Mouse (Mus musculus): ENCODE data around the gene Mmp9. TPM values are rescaled to one million over a fixed set of nuclear protein-coding genes. Genes with fewer than 3 reads are reported as not detected.
A peak's percentile ranks its signal among the peaks of the same experiment; 100 is the strongest.

Gene Mmp9
- 13.8 and 22.2 TPM in 2 replicates for polyA plus RNA-seq (2014; fragmentation: Nextera tagmentation; extraction: Ambion mirVana)

DNA sequence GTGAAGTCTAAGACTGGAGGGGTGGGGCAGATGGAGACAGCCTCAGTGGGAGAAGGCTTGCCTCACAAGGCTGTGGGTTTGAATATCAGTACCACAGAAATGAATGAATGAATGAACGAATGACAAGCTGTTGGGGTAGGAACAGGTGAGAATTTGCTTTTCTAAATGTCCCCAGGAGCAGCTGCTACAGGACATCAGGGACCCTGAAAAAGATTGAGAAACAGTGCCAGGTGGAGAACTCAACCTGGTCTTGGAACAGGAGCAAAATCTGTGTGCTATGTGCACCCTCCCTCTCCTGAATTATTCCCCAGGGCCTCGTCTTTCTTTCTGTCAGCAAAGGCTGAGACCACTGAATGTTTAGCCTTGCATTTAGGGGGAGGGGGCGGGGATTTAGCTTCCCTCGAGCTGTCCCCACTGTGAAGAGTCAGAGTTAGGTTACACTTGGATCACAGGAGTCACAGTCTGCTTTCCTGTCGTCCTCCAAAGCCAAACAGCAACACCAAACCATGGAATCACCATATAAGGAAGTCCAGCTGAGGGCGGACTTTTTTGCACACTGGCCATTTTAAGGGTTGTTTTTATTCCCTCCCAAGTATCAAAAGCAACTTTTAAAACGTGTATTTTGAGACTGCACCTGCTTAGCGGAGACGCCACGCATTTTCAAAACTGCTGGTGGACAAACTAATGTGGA, at the start of gene Mmp9:
Gene Mmp9 (plus strand): TSS at position 641 of the 691 bp plus-strand sequence.
- Histone ChIP-seq H3K36me3 (ENCODE audit: control insufficient read depth, insufficient read depth, low read length) (no peaks in the 10 kb centered on the region), H3K4me1 (ENCODE audit: control insufficient read depth, insufficient read depth, low read length) (peaks cover 21% of the 10 kb centered on the region), H3K4me2 (ENCODE audit: low read depth, low read length) (no peak within 1 kb of the TSS; the same call in 1 of the 2 replicates), H3K27me3 (ENCODE audit: control insufficient read depth, insufficient read depth, low read length) (no peaks in the 10 kb centered on the region), H3K4me3 (ENCODE audit: low read depth, low read length) (no peak within 1 kb of the TSS), H3K9ac (replicated peaks; ENCODE audit: low read depth, low read length) (no peak within 1 kb of the TSS), H3K27ac (ENCODE audit: low read depth, low read length) (peak within 1 kb of the TSS; percentile 87), H3K9me3 (ENCODE audit: control insufficient read depth, low read length) (no peaks in the 10 kb centered on the region)
- no peak for ATAC-seq (ENCODE audit: low read depth)
- 29% methylated on average over 10 of the region's 10 CpGs for WGBS

DNA sequence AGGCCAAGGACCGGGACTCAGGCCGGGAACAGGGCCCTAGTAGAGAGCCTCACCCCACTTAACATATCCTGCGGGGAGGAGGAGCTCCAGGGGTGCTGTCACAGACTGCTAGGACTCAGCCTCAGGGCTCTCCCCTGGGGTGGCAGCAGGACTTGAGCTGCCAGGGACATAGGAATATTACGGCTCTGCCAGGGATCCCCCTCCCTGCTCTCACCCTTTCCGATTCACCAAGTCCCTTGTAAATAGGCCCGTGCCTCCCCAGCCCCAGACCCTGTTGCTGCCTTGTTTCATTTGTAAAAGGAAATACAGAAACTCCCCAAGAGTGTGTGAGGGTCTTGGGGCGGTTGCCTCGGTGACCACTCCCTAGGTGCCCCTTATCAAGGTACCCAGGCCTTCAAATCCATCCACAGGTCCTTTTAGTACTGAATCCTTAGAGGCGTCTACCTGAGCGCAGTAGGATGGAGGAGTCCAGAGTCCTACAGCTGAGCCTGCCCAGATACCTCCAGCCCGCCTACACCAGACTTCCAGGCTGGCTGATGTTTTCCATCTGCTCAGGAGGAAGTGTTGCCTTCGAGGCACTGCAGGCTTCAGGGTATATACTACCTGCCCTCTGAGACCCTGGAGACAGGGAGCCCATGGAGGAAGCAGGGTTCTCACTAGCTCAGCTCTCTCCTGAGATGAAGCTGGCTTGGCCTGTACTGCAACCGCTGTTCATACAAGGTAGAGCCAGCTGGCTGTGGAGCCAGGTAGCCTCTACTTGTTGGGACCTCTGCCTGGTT, 49.3 kb upstream of the Mmp9 start:
- Histone ChIP-seq H3K4me1 (ENCODE audit: control insufficient read depth, insufficient read depth, low read length) (no peaks in the 10 kb centered on the region), H3K36me3 (ENCODE audit: control insufficient read depth, insufficient read depth, low read length) (peaks cover 91% of the 10 kb centered on the region), H3K27ac (ENCODE audit: low read depth, low read length) (no peak overlapping the region), H3K9me3 (ENCODE audit: control insufficient read depth, low read length) (no peaks in the 10 kb centered on the region), H3K27me3 (ENCODE audit: control insufficient read depth, insufficient read depth, low read length) (no peaks in the 10 kb centered on the region), H3K9ac (replicated peaks; ENCODE audit: low read depth, low read length) (no peak overlapping the region), H3K4me3 (ENCODE audit: low read depth, low read length) (no peak overlapping the region), H3K4me2 (ENCODE audit: low read depth, low read length) (no peak overlapping the region)
- 89% methylated on average over 13 of the region's 13 CpGs for WGBS
- ATAC-seq (ENCODE audit: low read depth), result no peak

DNA sequence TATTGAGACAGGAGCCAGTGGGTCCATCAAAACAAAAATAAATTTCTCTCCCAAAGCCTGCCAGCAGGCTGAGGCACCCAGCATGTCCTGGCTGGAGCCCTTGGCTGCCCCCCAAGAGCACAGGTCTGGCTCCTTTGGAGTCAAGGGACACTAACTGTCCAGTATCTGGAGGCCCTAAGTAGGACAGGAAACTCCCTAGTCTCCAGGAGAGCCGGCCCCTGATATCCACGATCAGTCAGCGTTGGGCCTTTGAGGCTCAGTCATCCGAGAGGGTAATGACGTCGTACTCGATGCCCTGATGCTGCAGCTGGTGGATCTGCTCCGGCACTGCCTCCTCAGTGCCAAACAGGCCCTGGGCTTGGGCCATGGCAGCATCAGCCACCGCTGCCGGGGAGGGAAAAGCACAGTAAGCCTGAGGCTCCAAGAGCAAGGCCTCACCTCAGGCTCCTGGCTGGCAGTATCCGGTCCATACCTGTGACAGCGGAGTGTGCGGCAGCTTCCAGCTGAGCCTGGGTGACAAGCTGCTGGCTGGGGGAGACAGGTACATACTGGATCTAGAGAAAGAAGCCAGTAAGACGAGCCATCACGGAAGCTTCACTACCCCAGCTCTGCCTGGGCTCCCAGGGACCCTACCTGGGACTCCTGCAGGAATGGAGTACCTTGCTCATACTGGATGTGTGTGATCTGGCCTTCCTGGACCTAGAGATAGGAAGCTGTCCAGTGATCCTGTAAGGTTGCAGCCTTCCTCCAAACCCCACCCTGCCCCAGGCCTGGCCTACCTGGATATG, 48.5 kb upstream of the Mmp9 start:
- Histone ChIP-seq H3K27ac (ENCODE audit: low read depth, low read length) (no peak overlapping the region), H3K9me3 (ENCODE audit: control insufficient read depth, low read length) (no peaks in the 10 kb centered on the region), H3K36me3 (ENCODE audit: control insufficient read depth, insufficient read depth, low read length) (peaks cover 90% of the 10 kb centered on the region), H3K27me3 (ENCODE audit: control insufficient read depth, insufficient read depth, low read length) (no peaks in the 10 kb centered on the region), H3K4me1 (ENCODE audit: control insufficient read depth, insufficient read depth, low read length) (no peaks in the 10 kb centered on the region), H3K4me2 (ENCODE audit: low read depth, low read length) (no peak overlapping the region), H3K4me3 (ENCODE audit: low read depth, low read length) (no peak overlapping the region), H3K9ac (replicated peaks; ENCODE audit: low read depth, low read length) (no peak overlapping the region)
- 80% methylated on average over 15 of the region's 15 CpGs for WGBS
- ATAC-seq (ENCODE audit: low read depth), result no peak

DNA sequence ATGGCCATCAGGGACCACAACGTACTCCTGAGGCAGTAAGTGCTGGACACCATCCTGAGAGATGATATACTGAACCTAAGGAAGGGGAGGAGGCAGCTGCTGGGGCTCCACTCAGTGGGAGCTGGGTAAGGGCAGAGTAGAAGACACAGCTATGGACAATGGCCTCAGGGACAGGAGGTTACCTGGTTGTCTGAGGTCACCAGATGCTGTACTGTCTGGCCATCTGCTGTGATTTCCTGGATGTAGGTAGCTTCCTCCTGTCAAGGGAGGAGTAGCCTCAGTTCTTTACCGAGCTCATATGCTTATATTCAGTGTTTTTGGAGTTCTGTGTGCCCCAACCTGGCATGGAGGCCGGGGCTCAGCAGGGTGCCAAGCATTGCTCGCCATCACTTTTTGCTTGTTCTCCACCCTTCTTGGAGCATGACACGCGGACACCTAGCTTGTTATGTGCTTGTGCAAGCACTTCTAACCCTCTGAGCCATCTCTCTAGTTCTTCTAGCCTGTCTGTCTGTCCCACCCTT, 47.8 kb upstream of the Mmp9 start:
- H3K9me3 ChIP-seq (ENCODE audit: control insufficient read depth, low read length), result no peaks in the 10 kb centered on the region
- H3K36me3 ChIP-seq (ENCODE audit: control insufficient read depth, insufficient read depth, low read length), result peaks cover 91% of the 10 kb centered on the region
- no peak for ATAC-seq (ENCODE audit: low read depth)
- no peak overlapping the region for H3K27ac ChIP-seq (ENCODE audit: low read depth, low read length)
- H3K4me3 ChIP-seq (ENCODE audit: low read depth, low read length), result no peak overlapping the region
- 88% methylated on average over 6 of the region's 6 CpGs for WGBS
- no peaks in the 10 kb centered on the region for H3K27me3 ChIP-seq (ENCODE audit: control insufficient read depth, insufficient read depth, low read length)
- no peaks in the 10 kb centered on the region for H3K4me1 ChIP-seq (ENCODE audit: control insufficient read depth, insufficient read depth, low read length)
- no peak overlapping the region for H3K9ac ChIP-seq (replicated peaks; ENCODE audit: low read depth, low read length)
- no peak overlapping the region for H3K4me2 ChIP-seq (ENCODE audit: low read depth, low read length)

DNA sequence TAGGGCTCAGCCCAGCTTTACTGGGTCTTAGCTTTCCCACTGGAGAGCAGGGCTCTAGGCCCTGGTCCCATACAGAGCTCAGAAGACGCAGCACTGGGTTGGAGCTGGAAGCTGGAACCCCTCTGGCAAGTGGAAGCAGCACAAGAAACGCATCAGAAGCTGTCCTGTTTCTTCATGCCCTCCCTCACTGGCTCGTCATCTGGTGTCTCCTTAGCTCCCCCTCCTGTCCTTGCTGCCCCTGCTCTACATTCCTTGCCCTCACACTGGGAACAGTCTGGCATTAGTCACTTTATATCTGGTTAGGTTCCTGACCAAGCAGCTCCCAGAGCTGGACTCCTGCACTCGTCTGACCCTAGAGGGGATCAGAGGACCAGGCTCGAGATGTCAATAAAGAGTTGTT, 46.5 kb upstream of the Mmp9 start:
- no peak overlapping the region for H3K4me2 ChIP-seq (ENCODE audit: low read depth, low read length)
- no peak overlapping the region for H3K9ac ChIP-seq (replicated peaks; ENCODE audit: low read depth, low read length)
- H3K36me3 ChIP-seq (ENCODE audit: control insufficient read depth, insufficient read depth, low read length), result peaks cover 95% of the 10 kb centered on the region
- no peaks in the 10 kb centered on the region for H3K9me3 ChIP-seq (ENCODE audit: control insufficient read depth, low read length)
- ATAC-seq (ENCODE audit: low read depth), result no peak
- 72% methylated on average over 5 of the region's 5 CpGs for WGBS
- H3K4me1 ChIP-seq (ENCODE audit: control insufficient read depth, insufficient read depth, low read length), result no peaks in the 10 kb centered on the region
- no peak overlapping the region for H3K27ac ChIP-seq (ENCODE audit: low read depth, low read length)
- no peak overlapping the region for H3K4me3 ChIP-seq (ENCODE audit: low read depth, low read length)
- no peaks in the 10 kb centered on the region for H3K27me3 ChIP-seq (ENCODE audit: control insufficient read depth, insufficient read depth, low read length)

DNA sequence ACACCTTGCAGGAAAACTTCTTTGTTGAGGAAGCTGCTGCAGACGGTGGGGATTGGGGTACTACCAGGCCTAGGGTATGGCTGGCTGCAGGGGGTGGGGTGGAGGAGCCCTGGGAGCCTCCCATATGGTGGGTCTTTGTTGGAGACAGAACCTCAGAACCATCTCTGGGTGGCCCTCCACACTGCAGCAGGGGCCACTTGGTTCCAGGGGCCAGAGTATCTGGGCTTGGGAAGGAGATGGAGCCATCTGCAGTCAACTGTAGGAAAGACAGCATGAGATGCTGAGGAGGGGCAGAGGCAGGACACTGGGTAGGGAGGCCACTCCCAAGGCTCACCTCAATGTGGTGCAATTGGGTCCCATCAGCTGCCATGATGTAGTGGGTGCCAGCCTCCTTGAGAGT, 45.9 kb upstream of the Mmp9 start:
- H3K36me3 ChIP-seq (ENCODE audit: control insufficient read depth, insufficient read depth, low read length), result peaks cover 96% of the 10 kb centered on the region
- H3K4me2 ChIP-seq (ENCODE audit: low read depth, low read length), result no peak overlapping the region
- no peaks in the 10 kb centered on the region for H3K4me1 ChIP-seq (ENCODE audit: control insufficient read depth, insufficient read depth, low read length)
- H3K9ac ChIP-seq (replicated peaks; ENCODE audit: low read depth, low read length), result no peak overlapping the region
- H3K27ac ChIP-seq (ENCODE audit: low read depth, low read length), result no peak overlapping the region
- WGBS, result 64% methylated on average over 1 of the region's 1 CpGs
- no peak overlapping the region for H3K4me3 ChIP-seq (ENCODE audit: low read depth, low read length)
- H3K27me3 ChIP-seq (ENCODE audit: control insufficient read depth, insufficient read depth, low read length), result no peaks in the 10 kb centered on the region
- no peak for ATAC-seq (ENCODE audit: low read depth)
- H3K9me3 ChIP-seq (ENCODE audit: control insufficient read depth, low read length), result no peaks in the 10 kb centered on the region

DNA sequence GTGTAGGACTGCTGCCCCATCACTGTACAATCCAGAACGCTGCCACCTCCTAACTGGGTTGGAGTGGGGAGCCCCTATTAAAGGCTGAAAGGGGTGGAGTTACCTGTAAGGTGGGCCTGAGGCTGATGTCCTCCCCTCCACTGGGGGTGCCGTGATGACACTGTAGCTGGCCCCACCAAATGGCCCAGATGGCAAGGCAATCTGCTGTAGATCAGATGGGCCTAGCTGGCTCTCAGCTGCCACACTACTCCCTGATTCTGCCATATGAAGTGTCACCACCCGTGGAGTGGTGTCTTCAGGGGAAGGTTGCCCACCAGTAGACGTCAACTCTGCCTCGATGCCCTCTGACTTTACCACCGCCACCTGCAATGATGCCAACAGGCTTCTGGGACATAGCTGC, 44.7 kb upstream of the Mmp9 start:
- no peaks in the 10 kb centered on the region for H3K27me3 ChIP-seq (ENCODE audit: control insufficient read depth, insufficient read depth, low read length)
- no peaks in the 10 kb centered on the region for H3K4me1 ChIP-seq (ENCODE audit: control insufficient read depth, insufficient read depth, low read length)
- H3K4me2 ChIP-seq (ENCODE audit: low read depth, low read length), result no peak overlapping the region
- H3K9me3 ChIP-seq (ENCODE audit: control insufficient read depth, low read length), result no peaks in the 10 kb centered on the region
- H3K27ac ChIP-seq (ENCODE audit: low read depth, low read length), result no peak overlapping the region
- H3K36me3 ChIP-seq (ENCODE audit: control insufficient read depth, insufficient read depth, low read length), result peaks cover 96% of the 10 kb centered on the region
- WGBS, result 94% methylated on average over 6 of the region's 6 CpGs
- H3K9ac ChIP-seq (replicated peaks; ENCODE audit: low read depth, low read length), result no peak overlapping the region
- H3K4me3 ChIP-seq (ENCODE audit: low read depth, low read length), result no peak overlapping the region
- ATAC-seq (ENCODE audit: low read depth), result no peak

DNA sequence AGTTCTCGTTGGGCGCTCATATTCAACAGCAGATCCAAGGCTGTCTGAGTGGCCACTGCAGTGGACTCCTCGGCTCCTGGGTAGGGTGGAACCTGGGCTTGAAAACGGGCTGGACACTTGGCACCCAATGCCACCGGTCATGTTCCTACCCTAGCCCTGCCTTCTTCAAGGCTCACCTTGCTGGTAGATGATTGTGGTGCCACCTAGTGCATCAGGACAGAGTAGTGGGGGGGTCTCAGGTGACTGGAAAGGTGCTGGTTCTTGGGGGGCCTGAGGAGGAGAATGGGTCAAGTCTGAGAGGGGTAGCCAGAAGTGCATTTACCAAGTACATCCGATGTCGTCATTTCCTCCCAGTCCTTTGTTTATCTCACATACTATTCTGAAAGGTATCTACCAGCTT, 42.6 kb upstream of the Mmp9 start:
- ATAC-seq (ENCODE audit: low read depth), result no peak
- Histone ChIP-seq H3K4me2 (ENCODE audit: low read depth, low read length) (no peak overlapping the region), H3K9ac (replicated peaks; ENCODE audit: low read depth, low read length) (no peak overlapping the region), H3K9me3 (ENCODE audit: control insufficient read depth, low read length) (no peaks in the 10 kb centered on the region), H3K27me3 (ENCODE audit: control insufficient read depth, insufficient read depth, low read length) (no peaks in the 10 kb centered on the region), H3K4me1 (ENCODE audit: control insufficient read depth, insufficient read depth, low read length) (no peaks in the 10 kb centered on the region), H3K27ac (ENCODE audit: low read depth, low read length) (no peak overlapping the region), H3K36me3 (ENCODE audit: control insufficient read depth, insufficient read depth, low read length) (peaks cover 93% of the 10 kb centered on the region), H3K4me3 (ENCODE audit: low read depth, low read length) (no peak overlapping the region)
- 96% methylated on average over 7 of the region's 7 CpGs for WGBS
